Mouse (Mus musculus): ENCODE measurements around the gene Chchd6. TPM values are rescaled to one million over a fixed set of nuclear protein-coding genes. Genes with fewer than 3 reads are reported as not detected.

Chchd6 gene
- total RNA-seq, 2 experiments from 2014 or later, result 86.4 to 86.6 TPM

DNA sequence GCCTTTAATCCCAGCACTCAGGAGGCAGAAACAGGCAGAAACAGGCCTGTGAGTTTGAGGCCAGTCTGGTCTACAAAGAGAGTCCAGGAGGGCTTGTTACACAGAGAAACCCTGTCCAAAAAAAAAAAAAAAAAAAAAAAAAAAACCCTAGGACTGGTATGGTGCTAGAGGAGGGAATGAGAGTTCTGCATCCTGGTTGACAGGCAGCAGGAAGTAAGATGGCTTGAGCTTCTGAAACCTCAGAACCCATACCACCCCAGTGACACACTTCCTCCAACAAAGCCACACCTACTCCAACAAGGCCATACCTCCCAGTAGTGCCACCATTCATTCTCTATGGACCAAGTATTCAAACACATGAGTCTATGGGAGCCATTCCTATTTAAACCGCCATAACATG, 1.1 kb upstream of the Chchd6 start:
- no peak for DNase-seq (ENCODE audit: low spot score in 2 of 2)
- intact Hi-C loops (cut with DNase I), result no loop called here

DNA sequence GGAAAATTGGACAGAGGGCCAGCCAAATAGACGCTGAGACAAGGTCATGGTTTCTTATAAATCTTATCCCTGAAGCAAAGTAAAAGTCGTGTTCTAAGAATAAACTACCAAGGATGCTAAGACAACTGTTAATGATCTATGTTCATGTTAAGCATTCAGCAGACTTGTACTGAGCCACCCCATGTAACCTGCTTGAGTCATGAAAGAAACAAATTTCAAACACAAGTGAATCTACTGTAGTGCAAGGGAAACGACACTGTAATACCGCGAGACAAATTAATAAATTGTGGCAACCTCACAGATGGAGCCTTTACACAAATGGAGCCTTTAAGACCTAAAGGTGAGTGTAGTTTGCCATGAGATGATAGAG, 310 bp upstream of the Chchd6 start:
- DNase-seq (ENCODE audit: low spot score in 2 of 2), result no peak
- intact Hi-C loops (cut with DNase I), result no loop called here

GRCm38 (mm10) chr6:89592016-89592415, 3.4 kb downstream of the Chchd6 start:
- no peak for DNase-seq (ENCODE audit: low spot score in 2 of 2)
- intact Hi-C loops (cut with DNase I), result no loop called here

- intact Hi-C loops (cut with DNase I), result no loop called here
Observed at GRCm38 (mm10) chr6:89591531-89591930, 3.9 kb downstream of the Chchd6 start.

GRCm38 (mm10) chr6:89585696-89586095, 9.8 kb downstream of the Chchd6 start:
- intact Hi-C loops (cut with DNase I), result no loop called here
- no peak for DNase-seq (ENCODE audit: low spot score in 2 of 2)

More at GRCm38 (mm10) chr6:89591531-89591930, 3.9 kb downstream of the Chchd6 start:
- no peak for DNase-seq (ENCODE audit: low spot score in 2 of 2)

- DNase-seq (ENCODE audit: low spot score in 2 of 2), result peak; percentile 71 to 86
- intact Hi-C loops (cut with DNase I), result no loop called here
Observed at GRCm38 (mm10) chr6:89584634-89585409, 10.6 kb downstream of the Chchd6 start.

DNA sequence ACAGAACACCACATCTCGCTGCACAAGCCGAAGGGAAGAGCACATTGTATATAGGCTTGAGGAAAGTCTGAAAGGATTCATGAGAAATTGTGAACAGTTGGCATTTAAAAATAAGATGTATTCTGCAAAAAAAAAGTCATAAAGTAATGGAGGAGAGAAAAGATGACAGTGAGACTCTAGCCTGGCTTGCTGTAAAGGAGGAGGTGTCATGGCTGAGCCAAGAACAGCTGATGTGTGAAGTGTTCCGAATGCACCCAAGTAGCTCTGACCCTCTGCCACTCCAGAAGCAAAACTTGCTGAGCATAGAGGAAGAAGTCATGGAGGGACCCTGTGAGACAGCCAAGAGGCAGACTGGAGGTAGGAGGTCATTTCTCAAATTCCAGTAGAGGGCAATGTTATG, 12.3 kb downstream of the Chchd6 start:
- intact Hi-C loops (cut with DNase I), result no loop called here
- no peak for DNase-seq (ENCODE audit: low spot score in 2 of 2)

GRCm38 (mm10) chr6:89574641-89575040, 20.8 kb downstream of the Chchd6 start:
- DNase-seq (ENCODE audit: low spot score in 2 of 2), result no peak
- intact Hi-C loops (cut with DNase I), result no loop called here

DNA sequence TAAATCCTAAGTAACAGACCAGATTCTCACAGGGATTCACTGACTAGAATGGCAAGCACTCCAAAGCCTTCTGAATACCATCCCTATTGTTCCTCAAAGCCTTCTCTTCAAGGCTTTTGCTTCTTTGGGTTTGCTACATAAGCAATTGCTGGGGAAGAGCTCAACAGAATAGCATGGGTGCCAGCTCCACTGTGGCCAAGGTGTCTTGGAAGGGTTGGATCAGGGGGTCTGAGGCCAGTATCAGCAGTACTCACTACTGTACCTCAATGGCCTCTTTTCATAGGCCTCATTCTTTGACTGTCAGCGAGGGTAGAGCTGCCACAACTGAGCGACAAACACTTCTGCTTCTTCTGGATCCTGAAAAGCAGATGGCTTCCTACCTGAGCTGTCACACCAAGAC, 21.7 kb downstream of the Chchd6 start:
- intact Hi-C loops (cut with DNase I), result no loop called here

DNA sequence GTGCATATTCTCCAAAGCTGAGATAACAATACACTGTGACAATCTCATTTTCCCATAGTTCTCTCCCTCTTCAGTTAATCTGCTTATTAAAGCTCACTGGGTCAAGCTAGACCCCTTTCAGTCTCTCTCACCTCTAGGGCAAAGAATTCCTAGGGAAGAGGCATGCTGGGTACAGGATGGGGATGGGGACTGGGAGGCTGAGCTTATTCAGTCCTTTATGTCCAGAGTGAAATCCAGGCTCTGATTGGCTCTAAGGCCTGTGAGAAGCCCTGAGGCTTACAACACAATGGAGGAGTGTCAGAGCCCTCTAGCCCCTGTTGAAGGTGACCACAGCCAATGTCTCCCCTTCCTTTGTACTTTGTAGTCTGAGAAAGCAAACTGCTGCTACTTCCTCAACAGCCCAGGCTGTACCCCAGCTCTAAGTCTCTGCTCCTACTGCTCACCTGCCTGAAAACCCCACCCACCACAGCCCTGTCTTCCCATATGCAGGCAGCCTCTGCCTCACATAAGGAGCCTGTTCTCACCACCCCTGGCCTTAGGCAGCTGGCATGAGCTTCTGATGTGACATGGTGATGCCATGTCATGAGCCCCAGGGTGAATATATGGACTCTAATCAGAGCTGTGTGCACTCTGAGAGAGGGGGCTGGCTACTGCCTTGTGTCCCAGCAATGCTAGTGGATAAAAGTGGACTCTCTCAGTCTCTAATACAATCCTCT, 22.4 kb downstream of the Chchd6 start:
- DNase-seq (ENCODE audit: low spot score in 2 of 2), result no peak
- intact Hi-C loops (cut with DNase I), result no loop called here

More for the DNA sequence above, 21.7 kb downstream of the Chchd6 start:
- DNase-seq (ENCODE audit: low spot score in 2 of 2), result no peak

DNA sequence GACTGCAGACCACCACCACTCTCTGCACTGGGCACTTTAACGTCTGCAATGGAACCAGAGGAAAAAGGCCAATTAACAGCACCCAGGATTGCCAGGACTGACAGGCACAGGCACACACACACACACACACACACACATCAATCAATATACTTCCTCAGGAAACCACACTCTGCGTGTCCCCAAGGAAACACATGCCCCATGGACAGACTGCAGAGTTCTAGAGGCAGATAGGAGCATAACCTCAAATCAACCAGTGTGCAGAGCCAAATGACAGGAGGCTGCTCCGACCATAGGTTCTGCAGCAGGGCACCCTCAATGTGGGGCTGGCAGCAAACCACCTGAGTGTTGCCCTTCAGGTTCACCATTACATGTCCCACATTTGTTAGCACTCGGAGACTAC, 26.1 kb downstream of the Chchd6 start:
- intact Hi-C loops (cut with DNase I), result no loop called here
- no peak for DNase-seq (ENCODE audit: low spot score in 2 of 2)

- DNase-seq (ENCODE audit: low spot score in 2 of 2), result no peak
- intact Hi-C loops (cut with DNase I), result no loop called here
Observed at GRCm38 (mm10) chr6:89566740-89567139, 28.7 kb downstream of the Chchd6 start.

DNA sequence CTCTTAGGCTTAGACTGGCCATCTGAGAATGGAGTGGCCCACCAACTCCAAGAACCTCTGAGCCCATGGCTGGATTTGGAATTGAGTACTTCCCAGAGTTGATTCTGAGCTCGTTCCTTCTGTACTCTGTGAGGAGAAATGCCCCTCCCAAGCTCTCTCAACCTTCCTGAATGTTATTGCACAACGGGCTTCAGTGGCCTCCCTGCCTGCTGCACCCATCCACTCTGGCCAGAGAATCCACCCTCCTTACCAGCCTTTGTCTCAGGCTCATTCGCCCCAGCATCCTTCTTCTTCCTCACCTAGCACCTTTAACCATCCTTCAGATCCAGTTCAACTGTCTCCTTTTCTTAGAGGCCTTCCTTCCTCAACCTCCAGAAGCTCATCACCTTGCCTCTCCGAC, 32.1 kb downstream of the Chchd6 start:
- intact Hi-C loops (cut with DNase I), result no loop called here
- no peak for DNase-seq (ENCODE audit: low spot score in 2 of 2)

- no peak for DNase-seq (ENCODE audit: low spot score in 2 of 2)
- intact Hi-C loops (cut with DNase I), result no loop called here
Observed at GRCm38 (mm10) chr6:89560826-89561225, 34.6 kb downstream of the Chchd6 start.

- intact Hi-C loops (cut with DNase I), result loop anchor here (5.0 kb wide), 1 partner anchor 75 kb away; no protein-coding TSS in a partner anchor
- no peak for DNase-seq (ENCODE audit: low spot score in 2 of 2)
Observed at GRCm38 (mm10) chr6:89557654-89558053, 37.8 kb downstream of the Chchd6 start.

GRCm38 (mm10) chr6:89556566-89556965, 38.9 kb downstream of the Chchd6 start:
- intact Hi-C loops (cut with DNase I), result loop anchor here (5.0 kb wide), 1 partner anchor 76 kb away; no protein-coding TSS in a partner anchor
- DNase-seq (ENCODE audit: low spot score in 2 of 2), result no peak

GRCm38 (mm10) chr6:89555971-89556370, 39.5 kb downstream of the Chchd6 start:
- no peak for DNase-seq (ENCODE audit: low spot score in 2 of 2)
- intact Hi-C loops (cut with DNase I), result loop anchor here (5.0 kb wide), 1 partner anchor 76 kb away; no protein-coding TSS in a partner anchor

DNA sequence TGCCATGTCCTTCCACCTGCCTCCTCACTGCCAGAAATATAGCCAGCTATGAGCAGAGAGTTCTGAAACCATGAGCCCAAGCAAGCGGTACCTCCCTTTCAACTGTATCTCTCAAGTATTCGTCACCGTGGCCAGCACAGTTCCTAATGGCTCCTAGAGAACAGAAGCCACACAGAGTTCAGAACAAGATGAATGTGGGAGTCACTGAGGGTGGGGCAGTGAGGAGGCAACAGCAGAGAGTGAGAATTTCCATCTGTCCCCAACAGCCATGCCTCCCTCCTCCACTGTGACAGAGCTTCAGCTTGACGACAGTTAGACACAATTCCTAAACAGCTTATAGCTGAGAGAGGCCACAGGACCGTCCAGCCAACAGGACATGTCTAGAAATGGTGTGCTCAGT, 41.4 kb downstream of the Chchd6 start:
- DNase-seq (ENCODE audit: low spot score in 2 of 2), result no peak
- intact Hi-C loops (cut with DNase I), result loop anchor here (5.0 kb wide), 2 partner anchors 577 to 627 kb away; no protein-coding TSS in a partner anchor

DNA sequence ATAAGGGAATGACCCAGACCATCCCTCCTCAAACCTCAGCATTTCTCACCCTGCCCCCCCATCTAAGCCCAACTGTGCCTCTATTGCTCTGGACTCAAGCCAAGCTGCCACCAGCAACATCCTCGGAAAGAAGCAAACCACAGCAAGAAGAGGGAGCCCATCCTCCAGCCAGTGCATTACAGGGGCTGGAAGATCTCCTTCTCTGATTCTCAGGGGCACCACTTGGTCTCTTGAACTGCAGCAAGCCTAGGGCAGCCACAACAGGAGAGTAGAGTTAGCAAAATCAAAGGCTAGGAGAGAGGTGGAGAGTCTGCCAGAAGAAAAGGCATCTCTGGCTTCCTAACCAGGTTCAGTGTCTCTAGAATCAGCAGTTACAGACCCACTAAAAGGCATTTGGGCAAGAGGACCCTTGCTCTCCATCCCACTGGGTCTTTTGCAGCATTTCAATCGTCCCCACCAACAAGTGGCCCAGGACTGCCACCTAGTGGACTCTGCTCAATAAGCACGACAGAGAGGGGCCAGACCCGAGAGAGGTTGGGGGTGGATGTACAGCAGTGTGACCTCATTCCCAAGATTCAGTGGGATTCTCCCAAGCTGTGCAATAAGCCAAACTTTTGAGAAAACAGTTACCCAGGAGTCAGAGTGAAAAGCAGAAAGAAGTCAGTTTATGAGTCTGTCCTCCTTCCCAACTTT, 42.3 kb downstream of the Chchd6 start:
- intact Hi-C loops (cut with DNase I), result loop anchor here (5.0 kb wide), 2 partner anchors 576 to 626 kb away; no protein-coding TSS in a partner anchor
- DNase-seq (ENCODE audit: low spot score in 2 of 2), result peak; percentile 83 to 84

Data from left cerebral cortex, postnatal 14 days (tissue).